Mouse (Mus musculus): Measurements from ENCODE around the gene Osbpl3. TPM values are rescaled to one million over a fixed set of nuclear protein-coding genes. Genes with fewer than 3 reads are reported as not detected.
A peak's percentile ranks its signal among the peaks of the same experiment; 100 is the strongest.
"Not testable (repeated sequence)": the region's sequence is repeated elsewhere in the genome, so short reads cannot be mapped to it uniquely, and the experiment has no call there.

The Osbpl3 gene
- polyA plus RNA-seq, 1 experiment from 2014 or later = 14.5 TPM

GRCm38 (mm10) chr6:50452220-50452619, 3.8 kb downstream of the Osbpl3 start:
- ATAC-seq (ENCODE audit: insufficient number of reproducible peaks, low FRiP score, low TSS enrichment, low read depth) = no peak
- Histone ChIP-seq H3K9me3 (replicated peaks) (no peaks in the 10 kb centered on the region), H3K36me3 (no peaks in the 10 kb centered on the region), H3K4me2 (replicated peaks) (no peak overlapping the region), H3K27me3 (no peaks in the 10 kb centered on the region), H3K27ac (replicated peaks) (no peak overlapping the region), H3K4me3 (replicated peaks) (no peak overlapping the region), H3K4me1 (peaks cover 25% of the 10 kb centered on the region), H3K9ac (no peak overlapping the region)
- WGBS = 75% methylated on average over 10 of the region's 10 CpGs

GRCm38 (mm10) chr6:50445616-50446015, 10.4 kb downstream of the Osbpl3 start:
- Histone ChIP-seq H3K4me2 (replicated peaks) (no peak overlapping the region), H3K9me3 (replicated peaks) (no peaks in the 10 kb centered on the region), H3K4me3 (replicated peaks) (no peak overlapping the region), H3K27ac (replicated peaks) (no peak overlapping the region), H3K9ac (no peak overlapping the region), H3K27me3 (no peaks in the 10 kb centered on the region), H3K4me1 (peaks cover 3% of the 10 kb centered on the region; the same call in 1 of the 2 replicates), H3K36me3 (no peaks in the 10 kb centered on the region)
- WGBS = 44% methylated on average over 2 of the region's 2 CpGs
- ATAC-seq (ENCODE audit: insufficient number of reproducible peaks, low FRiP score, low TSS enrichment, low read depth) = no peak; the same call in 1 of the 2 replicates

GRCm38 (mm10) chr6:50440966-50441862, 14.8 kb downstream of the Osbpl3 start:
- Histone ChIP-seq H3K4me3 (replicated peaks) (no peak overlapping the region), H3K9me3 (replicated peaks) (no peaks in the 10 kb centered on the region), H3K36me3 (no peaks in the 10 kb centered on the region), H3K27ac (replicated peaks) (peak overlapping the region; percentile 67), H3K4me2 (replicated peaks) (no peak overlapping the region), H3K9ac (no peak overlapping the region), H3K27me3 (no peaks in the 10 kb centered on the region), H3K4me1 (peaks cover 3% of the 10 kb centered on the region; the same call in 1 of the 2 replicates)
- WGBS = 80% methylated on average over 5 of the region's 5 CpGs
- no peak; the same call in 1 of the 2 replicates for ATAC-seq (ENCODE audit: insufficient number of reproducible peaks, low FRiP score, low TSS enrichment, low read depth)

GRCm38 (mm10) chr6:50440197-50440596, 15.8 kb downstream of the Osbpl3 start:
- H3K9me3 ChIP-seq (replicated peaks) = no peaks in the 10 kb centered on the region
- H3K27me3 ChIP-seq = no peaks in the 10 kb centered on the region
- ATAC-seq (ENCODE audit: insufficient number of reproducible peaks, low FRiP score, low TSS enrichment, low read depth) = no peak
- H3K4me3 ChIP-seq (replicated peaks) = no peak overlapping the region
- H3K4me1 ChIP-seq = peaks cover 3% of the 10 kb centered on the region; the same call in 1 of the 2 replicates
- no peak overlapping the region for H3K4me2 ChIP-seq (replicated peaks)
- no peak overlapping the region for H3K9ac ChIP-seq
- WGBS = 87% methylated on average over 7 of the region's 7 CpGs
- H3K27ac ChIP-seq (replicated peaks) = no peak overlapping the region
- H3K36me3 ChIP-seq = no peaks in the 10 kb centered on the region

GRCm38 (mm10) chr6:50438900-50439299, 17.1 kb downstream of the Osbpl3 start:
- H3K9ac ChIP-seq; H3K36me3 ChIP-seq; H3K9me3 ChIP-seq (replicated peaks); H3K4me1 ChIP-seq; H3K4me2 ChIP-seq (replicated peaks); ATAC-seq (ENCODE audit: insufficient number of reproducible peaks, low FRiP score, low TSS enrichment, low read depth); H3K4me3 ChIP-seq (replicated peaks); H3K27me3 ChIP-seq; H3K27ac ChIP-seq (replicated peaks): not testable (repeated sequence)
- WGBS = 87% methylated on average over 4 of the region's 4 CpGs

GRCm38 (mm10) chr6:50437815-50438214, 18.2 kb downstream of the Osbpl3 start:
- H3K4me3 ChIP-seq (replicated peaks) = no peak overlapping the region
- H3K4me2 ChIP-seq (replicated peaks) = no peak overlapping the region
- H3K4me1 ChIP-seq = peaks cover 3% of the 10 kb centered on the region; the same call in 1 of the 2 replicates
- no peaks in the 10 kb centered on the region for H3K9me3 ChIP-seq (replicated peaks)
- H3K9ac ChIP-seq = no peak overlapping the region
- no peaks in the 10 kb centered on the region for H3K27me3 ChIP-seq
- H3K36me3 ChIP-seq = no peaks in the 10 kb centered on the region
- no peak overlapping the region for H3K27ac ChIP-seq (replicated peaks)
- 91% methylated on average over 2 of the region's 2 CpGs for WGBS
- ATAC-seq (ENCODE audit: insufficient number of reproducible peaks, low FRiP score, low TSS enrichment, low read depth) = no peak

GRCm38 (mm10) chr6:50436661-50437060, 19.3 kb downstream of the Osbpl3 start:
- Histone ChIP-seq H3K9me3 (replicated peaks) (no peaks in the 10 kb centered on the region), H3K4me3 (replicated peaks) (no peak overlapping the region), H3K4me2 (replicated peaks) (no peak overlapping the region), H3K4me1 (0 out of 2 replicates have a peak, but pooled peaks cover 3% of the 10 kb centered on the region), H3K9ac (no peak overlapping the region), H3K27ac (replicated peaks) (no peak overlapping the region), H3K27me3 (no peaks in the 10 kb centered on the region), H3K36me3 (no peaks in the 10 kb centered on the region)
- WGBS = 51% methylated on average over 2 of the region's 2 CpGs
- no peak for ATAC-seq (ENCODE audit: insufficient number of reproducible peaks, low FRiP score, low TSS enrichment, low read depth)

- no peak for ATAC-seq (ENCODE audit: insufficient number of reproducible peaks, low FRiP score, low TSS enrichment, low read depth)
- 47% methylated on average over 5 of the region's 5 CpGs for WGBS
- no peaks in the 10 kb centered on the region for H3K27me3 ChIP-seq
- no peaks in the 10 kb centered on the region for H3K4me1 ChIP-seq
- H3K4me3 ChIP-seq (replicated peaks) = no peak overlapping the region
- H3K9ac ChIP-seq = no peak overlapping the region
- H3K36me3 ChIP-seq = no peaks in the 10 kb centered on the region
- H3K9me3 ChIP-seq (replicated peaks) = no peaks in the 10 kb centered on the region
- H3K27ac ChIP-seq (replicated peaks) = no peak overlapping the region
- no peak overlapping the region for H3K4me2 ChIP-seq (replicated peaks)
Measured at GRCm38 (mm10) chr6:50432491-50432890, 23.5 kb downstream of the Osbpl3 start.

GRCm38 (mm10) chr6:50429299-50429698, 26.7 kb downstream of the Osbpl3 start:
- Histone ChIP-seq H3K36me3 (no peaks in the 10 kb centered on the region), H3K4me2 (replicated peaks) (no peak overlapping the region), H3K9ac (no peak overlapping the region), H3K27ac (replicated peaks) (no peak overlapping the region), H3K9me3 (replicated peaks) (no peaks in the 10 kb centered on the region), H3K4me1 (0 out of 2 replicates have a peak, but pooled peaks cover 2% of the 10 kb centered on the region), H3K27me3 (no peaks in the 10 kb centered on the region), H3K4me3 (replicated peaks) (no peak overlapping the region)
- ATAC-seq (ENCODE audit: insufficient number of reproducible peaks, low FRiP score, low TSS enrichment, low read depth) = no peak
- 89% methylated on average over 7 of the region's 7 CpGs for WGBS

GRCm38 (mm10) chr6:50427051-50427732, 28.8 kb downstream of the Osbpl3 start:
- Histone ChIP-seq H3K36me3 (no peaks in the 10 kb centered on the region), H3K9me3 (replicated peaks) (no peaks in the 10 kb centered on the region), H3K4me3 (replicated peaks) (no peak overlapping the region), H3K27ac (replicated peaks) (no peak overlapping the region), H3K4me1 (0 out of 2 replicates have a peak, but pooled peaks cover 2% of the 10 kb centered on the region), H3K27me3 (no peaks in the 10 kb centered on the region), H3K4me2 (replicated peaks) (no peak overlapping the region), H3K9ac (no peak overlapping the region)
- ATAC-seq (ENCODE audit: insufficient number of reproducible peaks, low FRiP score, low TSS enrichment, low read depth) = no peak
- WGBS = 62% methylated on average over 11 of the region's 11 CpGs

- ATAC-seq (ENCODE audit: insufficient number of reproducible peaks, low FRiP score, low TSS enrichment, low read depth) = no peak
- H3K4me1 ChIP-seq = 0 out of 2 replicates have a peak, but pooled peaks cover 2% of the 10 kb centered on the region
Measured at GRCm38 (mm10) chr6:50426571-50426970, 29.4 kb downstream of the Osbpl3 start.

More at GRCm38 (mm10) chr6:50426571-50426970, 29.4 kb downstream of the Osbpl3 start:
- Histone ChIP-seq H3K27ac (replicated peaks) (no peak overlapping the region), H3K36me3 (no peaks in the 10 kb centered on the region), H3K27me3 (no peaks in the 10 kb centered on the region), H3K9me3 (replicated peaks) (no peaks in the 10 kb centered on the region), H3K9ac (no peak overlapping the region), H3K4me3 (replicated peaks) (no peak overlapping the region), H3K4me2 (replicated peaks) (no peak overlapping the region)
- WGBS = 86% methylated on average over 4 of the region's 4 CpGs
